14 mouse cellular contexts compared by ENCODE assay signal in genomic region chr7:4557167-4557560, GRCm38 (mm10). TPM values are rescaled to one million over a fixed set of nuclear protein-coding genes. Genes with fewer than 3 reads are reported as not detected.
DNase-seq lines count a peak whose midpoint lies in the region; ATAC-seq and TF ChIP-seq lines count a peak whose summit lies in the region.
"Had no signal": no experiment of that assay in that cellular context is flagged by ENCODE, and none has a peak within 500 bp of the region (broad histone marks: within the 10 kb centered on the region; RNA-seq: fewer than 3 reads in every experiment).

No protein-coding gene starts in this region.

- H3K27me3 ChIP-seq in heart, embryonic 12.5 days (replicated peaks): peaks cover 25% of the 10 kb centered on the region
- peaks cover 21% of the 10 kb centered on the region; the same call in 1 of the 2 replicates for H3K27me3 ChIP-seq in forebrain, embryonic 12.5 days
- no peaks in the 10 kb centered on the region for H3K27me3 ChIP-seq in hindbrain, embryonic 14.5 days (ENCODE audit: control insufficient read depth, insufficient read depth, low read length)
- H3K27me3 ChIP-seq in midbrain, embryonic 16.5 days (ENCODE audit: control insufficient read depth, insufficient read depth, low read depth, low read length): no peaks in the 10 kb centered on the region
- H3K27me3 ChIP-seq: limb, embryonic 12.5 days had no signal

- no peaks in the 10 kb centered on the region for H3K36me3 ChIP-seq in heart, embryonic 12.5 days
- H3K36me3 ChIP-seq in forebrain, embryonic 12.5 days (replicated peaks): no peaks in the 10 kb centered on the region
- no peaks in the 10 kb centered on the region for H3K36me3 ChIP-seq in hindbrain, embryonic 14.5 days (replicated peaks; ENCODE audit: control insufficient read depth, insufficient read depth)
- no peaks in the 10 kb centered on the region for H3K36me3 ChIP-seq in midbrain, embryonic 16.5 days (ENCODE audit: control insufficient read depth, insufficient read depth, low read length)
- H3K36me3 ChIP-seq: embryonic facial prominence, embryonic 13.5 days; heart, embryonic 10.5 days; limb, embryonic 12.5 days had no signal

- no peak for TF ChIP-seq CTCF in gastrocnemius, adult 2 months (IDR thresholded peaks at IDR 0.05)

- ATAC-seq in heart, embryonic 12.5 days (ENCODE audit: insufficient number of reproducible peaks, low FRiP score): no peak; the same call in 1 of the 2 replicates
- ATAC-seq in forebrain, embryonic 12.5 days (ENCODE audit: low FRiP score): peak; percentile 60
- peak; percentile 29; the same call in 1 of the 2 replicates for ATAC-seq in hindbrain, embryonic 14.5 days (ENCODE audit: low FRiP score)
- 0 out of 2 replicates have a peak, but pooled peaks have one; percentile 55 for ATAC-seq in midbrain, embryonic 16.5 days
- ATAC-seq in megakaryocyte progenitor cell, adult 5-6 weeks (replicated peaks; ENCODE audit: poor library complexity): no peak

- H3K4me1 ChIP-seq in heart, embryonic 12.5 days (replicated peaks): no peaks in the 10 kb centered on the region
- H3K4me1 ChIP-seq in forebrain, embryonic 12.5 days: peaks cover 3% of the 10 kb centered on the region; the same call in 1 of the 2 replicates
- H3K4me1 ChIP-seq in hindbrain, embryonic 14.5 days (replicated peaks; ENCODE audit: control insufficient read depth, insufficient read depth, low read length): 0 out of 2 replicates have a peak, but pooled peaks cover 2% of the 10 kb centered on the region
- no peaks in the 10 kb centered on the region for H3K4me1 ChIP-seq in midbrain, embryonic 16.5 days (ENCODE audit: control insufficient read depth, insufficient read depth, low read length)
- H3K4me1 ChIP-seq: embryonic facial prominence, embryonic 13.5 days; heart, embryonic 10.5 days; limb, embryonic 12.5 days had no signal

- peak; percentile 44 for DNase-seq in heart, adult 11 months
- no peak for DNase-seq in hindbrain, embryonic 14.5 days (ENCODE audit: low spot score)
- DNase-seq in lung, postnatal 4 days: no peak
- DNase-seq in gastrocnemius, adult 2 months: no peak

- H3K9me3 ChIP-seq in heart, embryonic 12.5 days (replicated peaks): no peaks in the 10 kb centered on the region
- no peaks in the 10 kb centered on the region for H3K9me3 ChIP-seq in forebrain, embryonic 12.5 days
- H3K9me3 ChIP-seq in hindbrain, embryonic 14.5 days (ENCODE audit: control insufficient read depth, low read length): no peaks in the 10 kb centered on the region
- H3K9me3 ChIP-seq in midbrain, embryonic 16.5 days (replicated peaks; ENCODE audit: control insufficient read depth, low read length, poor library complexity, severe bottlenecking): no peaks in the 10 kb centered on the region
- H3K9me3 ChIP-seq: embryonic facial prominence, embryonic 13.5 days; heart, embryonic 10.5 days; limb, embryonic 12.5 days had no signal

- no peak overlapping the region for H3K9ac ChIP-seq in heart, embryonic 12.5 days
- H3K9ac ChIP-seq in forebrain, embryonic 12.5 days: no peak overlapping the region
- peak overlapping the region; percentile 50 for H3K9ac ChIP-seq in hindbrain, embryonic 14.5 days
- H3K9ac ChIP-seq in midbrain, embryonic 16.5 days (ENCODE audit: low read depth, low read length): no peak overlapping the region; the same call in 1 of the 2 replicates
- H3K9ac ChIP-seq: embryonic facial prominence, embryonic 13.5 days; limb, embryonic 12.5 days had no signal

- no peak overlapping the region for H3K4me2 ChIP-seq in heart, embryonic 12.5 days
- no peak overlapping the region for H3K4me2 ChIP-seq in forebrain, embryonic 12.5 days
- H3K4me2 ChIP-seq in hindbrain, embryonic 14.5 days (replicated peaks): peak overlapping the region; percentile 39
- H3K4me2 ChIP-seq in midbrain, embryonic 16.5 days (ENCODE audit: low read length): peak overlapping the region; percentile 43
- H3K4me2 ChIP-seq: embryonic facial prominence, embryonic 13.5 days; limb, embryonic 12.5 days had no signal

- 65% methylated on average over 6 of the region's 6 CpGs for WGBS in heart, embryonic 12.5 days
- 69% methylated on average over 6 of the region's 6 CpGs for WGBS in forebrain, embryonic 12.5 days
- WGBS in hindbrain, embryonic 14.5 days: 76% methylated on average over 6 of the region's 6 CpGs
- WGBS in midbrain, embryonic 16.5 days: 68% methylated on average over 6 of the region's 6 CpGs

- intact Hi-C loops in gastrocnemius, adult 2 months (cut with DNase I): loop anchor here (2.0 to 5.0 kb wide), 3 partner anchors 250 to 505 kb away; partner anchors contain the start of gene U2af2

- H3K27ac ChIP-seq in heart, embryonic 12.5 days (ENCODE audit: poor library complexity, severe bottlenecking): no peak overlapping the region
- H3K27ac ChIP-seq in forebrain, embryonic 12.5 days: no peak overlapping the region
- peak overlapping the region; percentile 55 for H3K27ac ChIP-seq in hindbrain, embryonic 14.5 days
- peak overlapping the region; percentile 60; the same call in 1 of the 2 replicates for H3K27ac ChIP-seq in midbrain, embryonic 16.5 days (ENCODE audit: low read length)
- H3K27ac ChIP-seq in gastrocnemius, adult 2 months: no peak overlapping the region
- H3K27ac ChIP-seq: embryonic facial prominence, embryonic 13.5 days; heart, embryonic 10.5 days; limb, embryonic 12.5 days had no signal

- no peak overlapping the region for H3K4me3 ChIP-seq in heart, embryonic 12.5 days
- no peak overlapping the region for H3K4me3 ChIP-seq in forebrain, embryonic 12.5 days (replicated peaks)
- peak overlapping the region; percentile 15; the same call in 1 of the 2 replicates for H3K4me3 ChIP-seq in hindbrain, embryonic 14.5 days (replicated peaks; ENCODE audit: low read length)
- peak overlapping the region; percentile 8; the same call in 1 of the 2 replicates for H3K4me3 ChIP-seq in midbrain, embryonic 16.5 days (ENCODE audit: low read depth, low read length)
- H3K4me3 ChIP-seq in gastrocnemius, adult 2 months: no peak overlapping the region
- H3K4me3 ChIP-seq: embryonic facial prominence, embryonic 13.5 days; heart, embryonic 10.5 days; limb, embryonic 12.5 days had no signal

RNA-seq across cellular contexts. Expression of gene Syt5, which starts 9.8 kb away (rescaled TPM):
- 1.4 and 1.6 TPM in 2 replicates for polyA plus RNA-seq in heart, embryonic 12.5 days (2016; fragmentation: Nextera tagmentation; extraction: Ambion mirVana)
- polyA plus RNA-seq in forebrain, embryonic 12.5 days (2016; fragmentation: Nextera tagmentation; extraction: Ambion mirVana): 34.6 and 35.2 TPM in 2 replicates
- 77.0 and 90.9 TPM in 2 replicates for polyA plus RNA-seq in hindbrain, embryonic 14.5 days (2014; fragmentation: Nextera tagmentation; extraction: Ambion mirVana)
- 185 and 186 TPM in 2 replicates for polyA plus RNA-seq in midbrain, embryonic 16.5 days (2015; fragmentation: Nextera tagmentation; extraction: Ambion mirVana)
- not detected in 2 replicates for total RNA-seq in megakaryocyte progenitor cell, adult 5-6 weeks (2015)
- not detected in 2 replicates for total RNA-seq in megakaryocyte progenitor cell, adult 5-6 weeks (2017)
- total RNA-seq in gastrocnemius, adult 2 months (2021): not detected

RNA-seq across cellular contexts. Expression of gene Dnaaf3, which starts 24.9 kb away (rescaled TPM):
- polyA plus RNA-seq in heart, embryonic 12.5 days (2016; fragmentation: Nextera tagmentation; extraction: Ambion mirVana): 0.54 and 0.83 TPM in 2 replicates
- polyA plus RNA-seq in forebrain, embryonic 12.5 days (2016; fragmentation: Nextera tagmentation; extraction: Ambion mirVana): 1.7 and 2.9 TPM in 2 replicates
- polyA plus RNA-seq in hindbrain, embryonic 14.5 days (2014; fragmentation: Nextera tagmentation; extraction: Ambion mirVana): 1.0 and 1.5 TPM in 2 replicates
- polyA plus RNA-seq in midbrain, embryonic 16.5 days (2015; fragmentation: Nextera tagmentation; extraction: Ambion mirVana): 2.2 and 2.4 TPM in 2 replicates
- total RNA-seq in megakaryocyte progenitor cell, adult 5-6 weeks (2015): 0.59 and 0.95 TPM in 2 replicates
- 1.3 and 1.4 TPM in 2 replicates for total RNA-seq in megakaryocyte progenitor cell, adult 5-6 weeks (2017)
- not detected for total RNA-seq in gastrocnemius, adult 2 months (2021)

RNA-seq across cellular contexts. Expression of gene Tnni3, which starts 33.1 kb away (rescaled TPM):
- polyA plus RNA-seq in heart, embryonic 12.5 days (2016; fragmentation: Nextera tagmentation; extraction: Ambion mirVana): 1,739 and 1,749 TPM in 2 replicates
- polyA plus RNA-seq in forebrain, embryonic 12.5 days (2016; fragmentation: Nextera tagmentation; extraction: Ambion mirVana): 2.2 and 2.4 TPM in 2 replicates
- 0.36 and 0.46 TPM in 2 replicates for polyA plus RNA-seq in hindbrain, embryonic 14.5 days (2014; fragmentation: Nextera tagmentation; extraction: Ambion mirVana)
- 1.8 TPM in 2 replicates for polyA plus RNA-seq in midbrain, embryonic 16.5 days (2015; fragmentation: Nextera tagmentation; extraction: Ambion mirVana)
- total RNA-seq in megakaryocyte progenitor cell, adult 5-6 weeks (2015): 4.8 and 5.2 TPM in 2 replicates
- total RNA-seq in megakaryocyte progenitor cell, adult 5-6 weeks (2017): 2.1 and 6.0 TPM in 2 replicates
- total RNA-seq in gastrocnemius, adult 2 months (2021): under 1 TPM in 1 of 2 experiments, not detected in 1; 0.41 TPM

RNA-seq across cellular contexts. Expression of gene Tnnt1, which starts 41.0 kb away (rescaled TPM):
- 543 and 550 TPM in 2 replicates for polyA plus RNA-seq in heart, embryonic 12.5 days (2016; fragmentation: Nextera tagmentation; extraction: Ambion mirVana)
- polyA plus RNA-seq in forebrain, embryonic 12.5 days (2016; fragmentation: Nextera tagmentation; extraction: Ambion mirVana): 5.6 and 8.3 TPM in 2 replicates
- polyA plus RNA-seq in hindbrain, embryonic 14.5 days (2014; fragmentation: Nextera tagmentation; extraction: Ambion mirVana): 1.8 and 3.9 TPM in 2 replicates
- 3.2 and 3.6 TPM in 2 replicates for polyA plus RNA-seq in midbrain, embryonic 16.5 days (2015; fragmentation: Nextera tagmentation; extraction: Ambion mirVana)
- 5.6 and 8.0 TPM in 2 replicates for total RNA-seq in megakaryocyte progenitor cell, adult 5-6 weeks (2015)
- total RNA-seq in megakaryocyte progenitor cell, adult 5-6 weeks (2017): 16.5 and 17.4 TPM in 2 replicates
- total RNA-seq in gastrocnemius, adult 2 months (2021): 1,000 to 10,000 TPM in 1 of 2 experiments, 100 to 1,000 TPM in 1; 398 to 1,232 TPM
- polyA plus RNA-seq: Patski had no signal

RNA-seq across cellular contexts. Expression of gene Ptprh, which starts 46.7 kb away (rescaled TPM):
- not detected in 2 replicates for polyA plus RNA-seq in heart, embryonic 12.5 days (2016; fragmentation: Nextera tagmentation; extraction: Ambion mirVana)
- polyA plus RNA-seq in forebrain, embryonic 12.5 days (2016; fragmentation: Nextera tagmentation; extraction: Ambion mirVana): not detected in 2 replicates
- polyA plus RNA-seq in hindbrain, embryonic 14.5 days (2014; fragmentation: Nextera tagmentation; extraction: Ambion mirVana): 0.17 and 0.55 TPM in 2 replicates
- 0.68 and 1.4 TPM in 2 replicates for polyA plus RNA-seq in midbrain, embryonic 16.5 days (2015; fragmentation: Nextera tagmentation; extraction: Ambion mirVana)
- total RNA-seq in megakaryocyte progenitor cell, adult 5-6 weeks (2015): not detected in 2 replicates
- not detected in 2 replicates for total RNA-seq in megakaryocyte progenitor cell, adult 5-6 weeks (2017)
- not detected for total RNA-seq in gastrocnemius, adult 2 months (2021)
- total RNA-seq: gastrocnemius, postnatal 14 days; heart, postnatal 25 days had no signal
- polyA plus RNA-seq: embryonic facial prominence, embryonic 13.5 days; heart, embryonic 10.5 days; limb, embryonic 12.5 days; Patski had no signal

Comparison
In these comparisons a context has a peak if more than half of its experiments do, and no peak if none do; other contexts are left out.
1. ATAC-seq: peak in forebrain, embryonic 12.5 days (single experiment), hindbrain, embryonic 14.5 days (single experiment) and midbrain, embryonic 16.5 days (single experiment); none in heart, embryonic 12.5 days (single experiment) and megakaryocyte progenitor cell, adult 5-6 weeks (single experiment).
2. H3K27ac ChIP-seq: peak in hindbrain, embryonic 14.5 days (single experiment) and midbrain, embryonic 16.5 days (single experiment); none in heart, embryonic 12.5 days (single experiment), forebrain, embryonic 12.5 days (single experiment) and gastrocnemius, adult 2 months (single experiment).
3. H3K4me2 ChIP-seq: peak in hindbrain, embryonic 14.5 days (single experiment) and midbrain, embryonic 16.5 days (single experiment); none in heart, embryonic 12.5 days (single experiment) and forebrain, embryonic 12.5 days (single experiment).
4. H3K4me3 ChIP-seq: peak in hindbrain, embryonic 14.5 days (single experiment) and midbrain, embryonic 16.5 days (single experiment); none in heart, embryonic 12.5 days (single experiment), forebrain, embryonic 12.5 days (single experiment) and gastrocnemius, adult 2 months (single experiment).
5. RNA of gene Syt5, which starts 9.8 kb away (polyA plus RNA-seq): 185 to 186 TPM in midbrain, embryonic 16.5 days, 77.0 to 90.9 TPM in hindbrain, embryonic 14.5 days and 34.6 to 35.2 TPM in forebrain, embryonic 12.5 days; 1.4 to 1.6 TPM in heart, embryonic 12.5 days; every median in the first group is over 10 times any median in the second.
6. RNA of gene Tnni3, which starts 33.1 kb away (polyA plus RNA-seq): 1,739 to 1,749 TPM in heart, embryonic 12.5 days; 2.2 to 2.4 TPM in forebrain, embryonic 12.5 days, 1.8 TPM in midbrain, embryonic 16.5 days and 0.36 to 0.46 TPM in hindbrain, embryonic 14.5 days; every median in the first group is over 100 times any median in the second.